Mouse (Mus musculus): ENCODE data around the gene Mkrn2. TPM values are rescaled to one million over a fixed set of nuclear protein-coding genes. Genes with fewer than 3 reads are reported as not detected.
A peak's percentile ranks its signal among the peaks of the same experiment; 100 is the strongest.
"Not testable (repeated sequence)": the region's sequence is repeated elsewhere in the genome, so short reads cannot be mapped to it uniquely, and the experiment has no call there.

The Mkrn2 gene
- total and polyA plus RNA-seq, 2 experiments = 19.9 to 58.1 TPM

GRCm38 (mm10) chr6:115634015-115634414, 32.3 kb downstream of the Mkrn2 start:
- 37% methylated on average over 2 of the region's 2 CpGs for WGBS
- Histone ChIP-seq H3K79me2 (ENCODE audit: control insufficient read depth, insufficient read depth, low read length) (peaks cover 7% of the 10 kb centered on the region; the same call in 1 of the 2 replicates), H3K9ac (ENCODE audit: low read depth, low read length) (no peak overlapping the region), H3K4me3 (ENCODE audit: insufficient read depth, low read depth, low read length) (no peak overlapping the region), H3K27ac (replicated peaks; ENCODE audit: insufficient read depth, low read depth, low read length) (no peak overlapping the region), H3K27me3 (ENCODE audit: control insufficient read depth, insufficient read depth, low read length) (no peaks in the 10 kb centered on the region), H3K36me3 (ENCODE audit: control insufficient read depth, insufficient read depth, low read length) (peaks cover 60% of the 10 kb centered on the region), H3K4me1 (ENCODE audit: control insufficient read depth, insufficient read depth, low read length) (peaks cover 8% of the 10 kb centered on the region)
- TF ChIP-seq CTCF (IDR thresholded peaks at IDR 0.05; ENCODE audit: low read depth, low read length) = no peak
- no peak for TF ChIP-seq POLR2A (IDR thresholded peaks at IDR 0.05; ENCODE audit: extremely low read depth, insufficient read depth, low read length)
- DNase-seq (ENCODE audit: extremely low read depth, low read depth, low spot score) = no peak

GRCm38 (mm10) chr6:115638188-115638587, 36.5 kb downstream of the Mkrn2 start:
- H3K79me2 ChIP-seq (ENCODE audit: control insufficient read depth, insufficient read depth, low read length) = peaks cover 16% of the 10 kb centered on the region; the same call in 1 of the 2 replicates
- not testable (repeated sequence) for H3K4me3 ChIP-seq (ENCODE audit: insufficient read depth, low read depth, low read length); H3K27ac ChIP-seq (replicated peaks; ENCODE audit: insufficient read depth, low read depth, low read length); H3K9ac ChIP-seq (ENCODE audit: low read depth, low read length); H3K27me3 ChIP-seq (ENCODE audit: control insufficient read depth, insufficient read depth, low read length); DNase-seq (ENCODE audit: extremely low read depth, low read depth, low spot score); H3K4me1 ChIP-seq (ENCODE audit: control insufficient read depth, insufficient read depth, low read length)
- 89% methylated on average over 7 of the region's 7 CpGs for WGBS
- H3K36me3 ChIP-seq (ENCODE audit: control insufficient read depth, insufficient read depth, low read length) = peaks cover 54% of the 10 kb centered on the region

- TF ChIP-seq POLR2A (IDR thresholded peaks at IDR 0.05; ENCODE audit: extremely low read depth, insufficient read depth, low read length) (no peak), CTCF (IDR thresholded peaks at IDR 0.05; ENCODE audit: low read depth, low read length) (no peak)
- Histone ChIP-seq H3K36me3 (ENCODE audit: control insufficient read depth, insufficient read depth, low read length) (peaks cover 31% of the 10 kb centered on the region), H3K4me3 (ENCODE audit: insufficient read depth, low read depth, low read length) (no peak overlapping the region), H3K27me3 (ENCODE audit: control insufficient read depth, insufficient read depth, low read length) (no peaks in the 10 kb centered on the region), H3K27ac (replicated peaks; ENCODE audit: insufficient read depth, low read depth, low read length) (no peak overlapping the region), H3K4me1 (ENCODE audit: control insufficient read depth, insufficient read depth, low read length) (peaks cover 8% of the 10 kb centered on the region), H3K9ac (ENCODE audit: low read depth, low read length) (no peak overlapping the region), H3K79me2 (ENCODE audit: control insufficient read depth, insufficient read depth, low read length) (peaks cover 33% of the 10 kb centered on the region)
- WGBS = 91% methylated on average over 1 of the region's 1 CpGs
- DNase-seq (ENCODE audit: extremely low read depth, low read depth, low spot score) = no peak
Observed at GRCm38 (mm10) chr6:115643315-115643714, 41.6 kb downstream of the Mkrn2 start.

- peaks cover 40% of the 10 kb centered on the region for H3K79me2 ChIP-seq (ENCODE audit: control insufficient read depth, insufficient read depth, low read length)
- 26% methylated on average over 1 of the region's 1 CpGs for WGBS
- no peak for DNase-seq (ENCODE audit: extremely low read depth, low read depth, low spot score)
- no peak for TF ChIP-seq CTCF (IDR thresholded peaks at IDR 0.05; ENCODE audit: low read depth, low read length)
- TF ChIP-seq POLR2A (IDR thresholded peaks at IDR 0.05; ENCODE audit: extremely low read depth, insufficient read depth, low read length) = no peak
- no peak overlapping the region for H3K4me3 ChIP-seq (ENCODE audit: insufficient read depth, low read depth, low read length)
- peak overlapping the region; percentile 85 for H3K27ac ChIP-seq (replicated peaks; ENCODE audit: insufficient read depth, low read depth, low read length)
- H3K36me3 ChIP-seq (ENCODE audit: control insufficient read depth, insufficient read depth, low read length) = no peaks in the 10 kb centered on the region
- no peak overlapping the region for H3K9ac ChIP-seq (ENCODE audit: low read depth, low read length)
- H3K27me3 ChIP-seq (ENCODE audit: control insufficient read depth, insufficient read depth, low read length) = no peaks in the 10 kb centered on the region
- peaks cover 50% of the 10 kb centered on the region for H3K4me1 ChIP-seq (ENCODE audit: control insufficient read depth, insufficient read depth, low read length)
Observed at GRCm38 (mm10) chr6:115649792-115650365, 48.2 kb downstream of the Mkrn2 start.

- H3K4me3 ChIP-seq (ENCODE audit: insufficient read depth, low read depth, low read length) = no peak overlapping the region
- peaks cover 35% of the 10 kb centered on the region for H3K79me2 ChIP-seq (ENCODE audit: control insufficient read depth, insufficient read depth, low read length)
- H3K27me3 ChIP-seq (ENCODE audit: control insufficient read depth, insufficient read depth, low read length) = no peaks in the 10 kb centered on the region
- H3K36me3 ChIP-seq (ENCODE audit: control insufficient read depth, insufficient read depth, low read length) = no peaks in the 10 kb centered on the region
- H3K9ac ChIP-seq (ENCODE audit: low read depth, low read length) = peak overlapping the region; percentile 29; the same call in 1 of the 2 replicates
- TF ChIP-seq POLR2A (IDR thresholded peaks at IDR 0.05; ENCODE audit: extremely low read depth, insufficient read depth, low read length) = no peak
- TF ChIP-seq CTCF (IDR thresholded peaks at IDR 0.05; ENCODE audit: low read depth, low read length) = no peak
- DNase-seq (ENCODE audit: extremely low read depth, low read depth, low spot score) = peak; percentile 79
- peak overlapping the region; percentile 59 for H3K27ac ChIP-seq (replicated peaks; ENCODE audit: insufficient read depth, low read depth, low read length)
- peaks cover 51% of the 10 kb centered on the region for H3K4me1 ChIP-seq (ENCODE audit: control insufficient read depth, insufficient read depth, low read length)
- WGBS = 13% methylated on average over 5 of the region's 5 CpGs
Observed at GRCm38 (mm10) chr6:115650476-115651427, 49.0 kb downstream of the Mkrn2 start.

- Histone ChIP-seq H3K9ac (ENCODE audit: low read depth, low read length) (no peak overlapping the region), H3K27ac (replicated peaks; ENCODE audit: insufficient read depth, low read depth, low read length) (no peak overlapping the region; the same call in 1 of the 2 replicates), H3K4me3 (ENCODE audit: insufficient read depth, low read depth, low read length) (no peak overlapping the region), H3K4me1 (ENCODE audit: control insufficient read depth, insufficient read depth, low read length) (peaks cover 56% of the 10 kb centered on the region), H3K36me3 (ENCODE audit: control insufficient read depth, insufficient read depth, low read length) (no peaks in the 10 kb centered on the region), H3K79me2 (ENCODE audit: control insufficient read depth, insufficient read depth, low read length) (peaks cover 41% of the 10 kb centered on the region), H3K27me3 (ENCODE audit: control insufficient read depth, insufficient read depth, low read length) (no peaks in the 10 kb centered on the region)
- TF ChIP-seq POLR2A (IDR thresholded peaks at IDR 0.05; ENCODE audit: extremely low read depth, insufficient read depth, low read length) (no peak), CTCF (IDR thresholded peaks at IDR 0.05; ENCODE audit: low read depth, low read length) (no peak)
- no peak for DNase-seq (ENCODE audit: extremely low read depth, low read depth, low spot score)
Observed at GRCm38 (mm10) chr6:115651719-115652118, 50.0 kb downstream of the Mkrn2 start.
